Mouse (Mus musculus): Measurements from ENCODE around the gene Mindy4. TPM values are rescaled to one million over a fixed set of nuclear protein-coding genes. Genes with fewer than 3 reads are reported as not detected.

The Mindy4 gene
- total RNA-seq, 2 experiments from 2014 or later, result 10.4 to 10.5 TPM

DNA sequence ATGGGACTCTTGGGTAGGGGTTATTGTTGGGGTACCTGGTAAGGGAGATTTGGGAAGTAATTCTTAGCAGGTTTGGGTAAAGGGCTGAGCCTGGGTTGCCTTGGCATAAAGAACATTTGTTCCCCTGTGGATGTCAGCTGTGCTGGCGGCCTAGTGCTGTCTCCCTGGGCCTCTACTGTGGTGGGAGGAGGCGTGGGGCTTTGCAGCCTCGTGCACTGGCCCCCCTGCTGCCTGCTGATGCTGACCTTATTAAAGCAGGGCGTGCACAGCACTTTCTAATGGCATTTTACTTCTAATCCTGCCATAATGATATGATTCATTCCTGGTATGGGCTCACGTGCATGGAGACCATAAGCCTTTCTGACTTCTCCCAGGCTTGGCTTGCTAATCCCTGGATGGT is 82.0 kb downstream of the Mindy4 start:
- no peak for DNase-seq (ENCODE audit: low spot score in 2 of 2)
- intact Hi-C loops (cut with DNase I), result no loop called here

DNA sequence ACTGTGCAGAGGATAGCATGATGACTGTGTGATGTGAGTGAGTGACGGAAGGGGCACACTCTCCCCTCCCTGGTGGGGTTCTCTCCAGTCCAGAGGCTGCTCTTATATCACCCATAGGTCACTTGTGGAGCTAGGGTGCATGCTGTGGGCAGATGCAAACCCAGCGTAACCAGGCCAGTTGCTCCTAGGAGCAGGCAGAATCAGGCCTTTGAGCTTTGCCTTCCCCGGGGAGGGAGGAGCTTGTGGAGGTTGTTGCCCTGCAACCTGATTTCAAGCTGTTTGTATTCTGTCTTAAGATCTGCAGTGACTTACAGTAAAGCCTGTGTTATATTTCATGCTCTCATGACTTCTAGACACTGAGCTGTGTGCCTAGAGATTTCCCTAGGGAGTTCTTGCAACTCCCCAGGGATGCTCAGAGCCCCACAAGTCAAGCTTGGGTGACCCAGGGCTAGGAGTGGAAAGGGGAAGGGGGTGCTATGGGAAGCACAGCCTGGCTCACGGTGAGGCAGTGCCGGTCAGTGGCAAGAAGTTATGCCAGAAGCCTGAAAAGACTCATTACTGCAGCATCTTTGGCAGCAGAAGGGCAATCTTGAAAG is 84.9 kb downstream of the Mindy4 start:
- intact Hi-C loops (cut with DNase I), result no loop called here
- no peak for DNase-seq (ENCODE audit: low spot score in 2 of 2)

DNA sequence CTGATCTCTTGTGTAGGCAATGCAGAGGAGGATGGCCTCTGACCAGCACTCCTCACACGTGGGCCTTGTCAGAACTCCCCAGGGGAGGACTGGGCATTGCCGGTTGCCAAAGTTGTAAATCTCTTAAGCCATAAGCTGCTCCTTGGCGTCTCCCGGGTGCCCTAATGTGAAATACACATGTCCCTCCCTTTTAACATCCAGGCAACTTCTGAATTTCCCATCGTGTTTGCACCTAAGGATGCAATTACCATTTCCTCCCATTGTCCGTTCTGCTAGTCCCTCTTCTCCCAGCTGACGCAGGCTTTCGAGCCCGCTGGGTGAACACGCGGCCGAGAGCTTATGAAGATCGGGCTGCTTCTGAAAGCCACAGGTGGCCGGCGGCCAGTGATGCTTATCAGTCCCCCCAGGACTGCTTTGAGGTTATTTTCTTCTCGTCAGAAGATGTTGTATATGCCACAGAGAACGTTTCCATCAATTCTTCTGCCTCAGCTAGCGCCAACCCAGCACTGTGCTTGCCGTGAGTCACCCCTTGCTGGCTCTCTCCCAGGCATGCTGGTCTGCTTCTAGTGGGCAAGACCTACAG is 91.5 kb downstream of the Mindy4 start:
- intact Hi-C loops (cut with DNase I), result no loop called here
- DNase-seq (ENCODE audit: low spot score in 2 of 2), result no peak

DNA sequence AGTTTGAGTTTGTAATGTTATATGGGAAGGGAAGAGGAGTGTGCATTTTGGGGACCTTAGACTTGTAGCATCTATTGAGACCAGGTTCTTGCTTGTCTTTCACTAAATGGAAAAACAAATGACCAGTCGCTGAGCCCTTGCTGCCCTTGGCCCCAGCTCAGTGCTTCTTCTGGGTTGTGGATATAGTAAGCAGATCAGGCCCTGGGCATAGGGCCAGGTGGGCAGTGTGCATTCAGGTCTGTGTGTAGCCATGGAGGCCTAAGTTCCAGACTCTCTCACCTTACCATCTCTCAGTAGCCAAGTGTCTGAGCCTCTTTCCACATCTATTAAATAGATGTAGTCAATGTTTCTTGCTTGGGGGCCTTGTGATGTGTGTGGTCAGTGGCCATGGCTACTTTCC is 92.1 kb downstream of the Mindy4 start:
- DNase-seq (ENCODE audit: low spot score in 2 of 2), result no peak
- intact Hi-C loops (cut with DNase I), result no loop called here

DNA sequence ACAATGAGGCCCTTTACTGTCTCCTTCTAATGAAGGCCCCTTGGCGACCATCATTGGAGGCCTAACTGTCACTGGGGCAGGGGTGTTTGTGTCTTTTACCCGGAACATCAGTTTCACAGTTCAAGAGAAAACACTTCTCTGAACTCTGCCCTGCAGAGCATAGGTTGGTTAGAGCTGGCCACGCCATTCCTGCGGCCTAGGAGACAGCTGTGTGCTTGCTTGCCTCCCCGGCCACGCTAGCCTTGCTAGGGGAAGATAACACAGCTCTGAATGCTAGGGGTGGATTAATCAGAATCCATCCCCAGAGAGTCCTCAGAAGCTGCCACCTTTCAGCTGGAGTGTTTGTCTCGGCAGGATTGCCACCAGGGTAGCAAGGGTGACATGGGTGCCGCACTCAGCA is 96.3 kb downstream of the Mindy4 start:
- no peak for DNase-seq (ENCODE audit: low spot score in 2 of 2)
- intact Hi-C loops (cut with DNase I), result no loop called here

DNA sequence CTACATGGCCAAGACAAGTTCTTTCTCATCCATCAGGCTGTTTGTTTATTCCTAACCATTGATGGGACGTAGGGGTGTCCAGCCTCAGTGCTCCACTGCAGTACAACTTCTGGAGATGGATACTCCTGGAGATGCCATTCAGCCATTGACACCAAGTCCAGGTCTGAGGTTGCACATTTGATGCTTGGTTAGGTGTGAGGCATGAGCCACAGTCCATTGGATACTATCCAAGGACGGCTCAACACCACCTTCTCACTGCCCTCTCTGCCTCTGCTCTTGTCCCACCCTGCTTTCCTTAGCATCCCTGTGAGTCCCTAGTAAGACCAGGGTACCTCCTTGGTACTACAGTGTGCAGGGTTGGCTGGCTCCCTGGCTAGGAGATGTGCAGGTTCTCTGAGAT is 96.7 kb downstream of the Mindy4 start:
- intact Hi-C loops (cut with DNase I), result no loop called here
- no peak for DNase-seq (ENCODE audit: low spot score in 2 of 2)

DNA sequence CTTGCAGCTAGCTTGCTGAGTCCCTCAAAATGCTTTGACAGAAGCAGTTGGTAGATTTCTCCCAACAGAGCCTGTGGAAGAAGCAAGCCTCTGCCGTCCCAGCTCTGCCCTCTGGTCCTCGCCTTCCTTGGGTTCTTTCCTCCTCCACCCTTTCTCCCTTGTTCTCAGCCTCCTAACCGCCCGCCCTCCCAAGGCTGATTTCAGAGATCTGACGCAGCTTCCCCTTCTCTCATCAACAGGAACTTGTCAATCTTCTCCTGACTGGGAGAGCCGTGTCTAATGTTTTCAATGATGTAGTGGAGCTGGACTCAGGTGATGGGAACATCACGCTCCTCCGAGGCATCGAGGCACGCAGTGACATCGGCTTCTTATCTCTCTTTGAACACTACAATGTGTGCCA is 97.5 kb downstream of the Mindy4 start:
- intact Hi-C loops (cut with DNase I), result no loop called here
- DNase-seq (ENCODE audit: low spot score in 2 of 2), result no peak

DNA sequence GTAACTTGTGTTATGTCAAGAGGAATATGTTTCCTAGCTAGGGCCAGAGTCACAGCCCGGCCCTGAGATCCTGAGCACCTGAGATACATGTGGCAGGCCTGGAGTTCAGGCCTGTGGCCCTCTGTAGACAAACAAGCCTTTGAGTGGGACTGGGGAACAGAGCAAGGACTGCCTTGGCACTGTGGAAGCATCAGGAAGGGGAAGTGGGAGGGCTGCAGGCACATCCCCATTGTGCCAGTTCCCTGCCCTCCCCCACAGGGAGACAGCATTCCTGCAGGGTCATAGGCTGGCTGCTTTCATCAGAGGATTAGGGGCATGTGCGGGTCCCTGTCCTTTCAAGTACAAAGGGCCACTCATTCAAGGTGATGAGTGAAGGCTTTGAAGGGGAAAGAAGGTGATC is 107.0 kb downstream of the Mindy4 start:
- intact Hi-C loops (cut with DNase I), result no loop called here
- DNase-seq (ENCODE audit: low spot score in 2 of 2), result no peak

DNA sequence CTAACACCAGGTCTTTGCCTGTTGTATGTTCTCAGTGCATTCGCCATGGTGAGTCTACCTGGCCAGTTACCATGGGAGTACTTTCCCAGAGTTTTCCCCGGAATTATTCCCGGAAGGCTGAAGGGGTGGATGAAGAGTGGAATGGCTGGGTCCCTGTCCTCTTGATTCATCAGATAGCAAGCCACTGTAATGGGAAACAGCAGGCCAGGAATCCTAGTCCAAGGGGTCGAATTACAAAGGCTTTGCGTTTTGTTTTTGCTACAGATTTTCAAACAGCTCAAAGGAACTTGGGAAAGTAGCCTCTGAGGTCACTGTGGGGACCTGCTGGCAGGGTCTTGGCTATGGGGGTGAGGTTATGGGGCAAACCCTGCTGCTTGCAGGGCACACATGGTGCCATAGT is 108.8 kb downstream of the Mindy4 start:
- no peak for DNase-seq (ENCODE audit: low spot score in 2 of 2)
- intact Hi-C loops (cut with DNase I), result no loop called here

DNA sequence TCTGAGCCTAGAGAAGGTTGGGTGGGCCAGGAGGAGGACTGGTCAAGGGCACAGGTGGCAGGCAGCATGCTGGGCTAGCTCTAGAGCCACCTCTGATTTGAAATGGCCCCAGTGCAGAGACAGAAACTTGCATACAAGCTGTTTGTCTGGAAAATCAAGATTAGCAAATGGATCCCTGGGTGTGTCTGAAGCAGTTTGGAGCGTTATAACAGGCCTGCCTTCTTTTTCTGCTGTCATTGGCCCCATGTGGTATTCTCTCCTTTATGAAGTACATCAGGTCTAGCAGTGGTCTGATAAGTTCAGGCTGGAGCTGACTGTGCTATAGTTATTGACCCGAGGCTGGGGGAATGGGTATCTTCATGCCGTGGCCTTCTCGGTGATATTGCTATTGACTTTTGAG is 110.7 kb downstream of the Mindy4 start:
- intact Hi-C loops (cut with DNase I), result no loop called here
- DNase-seq (ENCODE audit: low spot score in 2 of 2), result no peak

DNA sequence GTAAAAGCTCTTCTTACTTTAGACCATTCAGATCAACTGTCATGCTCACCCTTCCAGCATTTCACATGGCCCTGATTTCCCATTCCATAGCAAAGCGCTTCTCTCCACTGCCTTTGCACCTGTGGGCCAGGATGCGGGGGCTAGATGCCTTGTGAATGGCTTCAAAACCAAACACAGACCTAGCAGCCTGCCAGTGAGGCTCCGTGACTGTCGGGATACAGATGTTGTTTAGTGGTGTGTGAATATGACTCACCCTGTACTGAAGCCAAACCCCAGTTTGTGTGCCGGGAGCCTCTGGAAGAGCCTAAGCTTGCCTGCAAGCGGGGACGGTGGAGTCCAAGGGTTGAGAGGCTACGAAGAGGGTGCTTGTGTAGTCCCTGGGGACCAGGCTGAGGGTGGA is 111.4 kb downstream of the Mindy4 start:
- intact Hi-C loops (cut with DNase I), result no loop called here
- DNase-seq (ENCODE audit: low spot score in 2 of 2), result peak; percentile 22 to 44

DNA sequence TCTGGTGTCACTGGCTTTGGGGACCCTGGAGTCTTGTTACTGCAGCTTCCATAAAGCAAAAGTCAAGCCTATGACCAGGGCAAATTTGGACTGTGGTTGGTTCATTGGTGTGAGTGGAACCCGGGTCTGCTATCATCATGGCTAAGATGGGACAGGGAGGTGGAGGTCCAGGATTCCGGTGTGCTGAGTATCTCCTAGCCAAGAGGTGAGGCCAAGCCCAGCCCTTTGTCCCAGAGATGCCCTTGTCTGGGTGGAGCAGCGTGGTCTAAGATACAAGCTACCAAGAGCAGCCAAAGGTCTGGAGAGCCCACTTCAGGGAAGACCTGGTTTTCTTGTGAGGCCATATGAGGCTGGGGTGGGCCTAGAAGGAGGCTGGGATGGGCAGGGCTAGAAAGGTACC is 115.4 kb downstream of the Mindy4 start:
- DNase-seq (ENCODE audit: low spot score in 2 of 2), result no peak
- intact Hi-C loops (cut with DNase I), result no loop called here

DNA sequence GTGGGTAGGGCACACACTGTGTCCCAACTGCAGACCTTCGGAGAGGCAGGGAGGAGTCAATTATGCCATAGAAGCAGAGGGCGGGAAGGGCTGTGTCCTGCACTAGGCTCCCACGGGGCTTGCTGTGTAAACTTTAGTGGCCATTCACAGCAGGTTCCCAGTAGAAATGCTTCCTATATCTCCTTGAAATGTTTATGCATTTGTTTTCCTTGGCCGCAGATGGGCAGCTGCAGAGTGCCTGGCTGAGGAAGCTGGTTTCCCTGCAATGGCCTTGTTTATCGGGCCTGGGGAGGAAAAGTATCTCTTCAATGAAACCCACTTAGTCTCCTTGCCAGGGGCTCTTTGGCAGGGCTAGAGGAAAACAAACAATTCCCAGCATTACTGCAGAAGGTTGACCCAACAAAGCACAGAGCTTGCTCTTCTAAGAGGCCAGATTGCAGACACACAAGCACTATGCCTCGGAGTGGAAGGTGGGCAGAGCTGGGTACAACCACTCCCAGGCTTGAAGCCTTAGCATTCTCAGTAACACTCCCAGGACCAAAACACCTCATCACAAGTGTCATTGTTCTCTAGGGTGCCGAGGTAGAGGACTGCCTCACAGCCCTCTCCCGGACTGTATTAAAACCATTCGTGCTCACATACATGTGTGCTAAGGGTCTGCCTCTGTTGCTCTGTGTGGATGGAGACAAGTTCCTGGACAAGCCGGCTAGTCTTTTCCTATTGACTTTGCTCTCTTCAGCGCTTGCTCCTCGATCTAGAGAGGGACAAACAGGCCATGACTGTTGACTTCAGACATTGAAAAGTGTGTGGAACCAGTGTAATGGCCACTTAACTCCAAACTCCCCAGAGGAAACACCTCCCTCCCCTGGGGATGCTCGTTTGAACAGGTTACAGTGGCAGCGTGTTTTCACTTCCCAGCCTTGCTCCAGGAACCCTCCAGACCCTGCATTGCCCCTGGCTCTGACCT is 116.7 kb downstream of the Mindy4 start:
- intact Hi-C loops (cut with DNase I), result no loop called here
- DNase-seq (ENCODE audit: low spot score in 2 of 2), result no peak

DNA sequence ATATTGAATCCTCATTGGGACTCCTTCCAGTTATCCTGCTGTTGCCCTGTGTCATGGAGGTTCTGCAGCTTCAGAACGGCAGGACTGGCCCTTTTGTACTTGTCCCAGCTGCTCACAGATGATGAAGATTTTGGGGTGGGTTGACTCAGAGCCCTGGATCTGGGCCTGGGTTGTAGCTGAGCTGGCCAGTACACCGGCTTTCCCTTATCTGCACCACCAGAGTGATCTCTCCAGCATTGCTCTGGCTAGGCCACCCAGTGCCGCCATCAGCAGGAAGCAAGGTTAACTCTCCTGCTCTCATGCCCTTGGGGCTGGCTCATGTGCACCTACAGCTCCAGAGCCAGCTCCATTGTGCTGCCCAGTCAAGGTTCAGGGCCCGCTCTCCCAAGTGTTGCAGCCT is 117.7 kb downstream of the Mindy4 start:
- DNase-seq (ENCODE audit: low spot score in 2 of 2), result no peak
- intact Hi-C loops (cut with DNase I), result no loop called here

DNA sequence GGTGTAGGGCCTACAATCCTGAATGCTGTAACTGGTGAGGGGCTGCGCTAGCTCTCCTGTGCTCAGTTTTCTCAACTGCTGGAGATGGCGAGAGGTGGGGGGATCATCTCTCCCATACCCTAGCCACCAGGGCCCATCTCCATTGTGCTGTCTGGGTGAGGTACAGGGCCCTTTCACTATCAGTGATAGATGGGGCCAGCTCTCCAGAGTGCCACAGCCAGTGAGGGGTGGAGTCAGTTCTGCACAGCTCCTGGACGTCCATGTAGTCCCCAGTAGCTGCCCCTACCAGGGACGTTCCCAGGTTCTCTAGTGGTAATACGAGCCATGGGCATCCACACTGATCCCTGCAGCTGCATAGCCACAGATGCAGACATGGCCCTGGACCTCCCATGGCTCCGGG is 118.3 kb downstream of the Mindy4 start:
- intact Hi-C loops (cut with DNase I), result no loop called here
- DNase-seq (ENCODE audit: low spot score in 2 of 2), result no peak

DNA sequence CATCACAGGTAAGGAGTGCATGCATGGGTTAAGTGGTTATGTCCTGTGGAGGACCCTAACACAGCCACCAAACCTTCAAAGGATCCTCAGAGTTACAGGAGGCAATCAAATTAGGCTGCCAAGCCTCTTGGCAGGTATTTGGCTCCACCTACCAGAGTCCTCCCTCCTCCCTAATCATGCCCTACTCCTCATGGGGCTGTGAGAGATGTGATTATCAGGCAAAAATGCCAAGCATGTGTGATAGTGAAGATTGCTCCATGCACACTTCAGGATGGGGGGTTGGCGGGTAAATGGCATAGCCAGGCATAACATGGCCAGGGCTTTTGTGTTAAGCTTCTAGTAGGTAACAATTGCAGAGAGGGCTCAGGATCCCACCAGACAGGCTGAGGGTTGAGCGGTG is 119.8 kb downstream of the Mindy4 start:
- intact Hi-C loops (cut with DNase I), result no loop called here
- no peak for DNase-seq (ENCODE audit: low spot score in 2 of 2)

DNA sequence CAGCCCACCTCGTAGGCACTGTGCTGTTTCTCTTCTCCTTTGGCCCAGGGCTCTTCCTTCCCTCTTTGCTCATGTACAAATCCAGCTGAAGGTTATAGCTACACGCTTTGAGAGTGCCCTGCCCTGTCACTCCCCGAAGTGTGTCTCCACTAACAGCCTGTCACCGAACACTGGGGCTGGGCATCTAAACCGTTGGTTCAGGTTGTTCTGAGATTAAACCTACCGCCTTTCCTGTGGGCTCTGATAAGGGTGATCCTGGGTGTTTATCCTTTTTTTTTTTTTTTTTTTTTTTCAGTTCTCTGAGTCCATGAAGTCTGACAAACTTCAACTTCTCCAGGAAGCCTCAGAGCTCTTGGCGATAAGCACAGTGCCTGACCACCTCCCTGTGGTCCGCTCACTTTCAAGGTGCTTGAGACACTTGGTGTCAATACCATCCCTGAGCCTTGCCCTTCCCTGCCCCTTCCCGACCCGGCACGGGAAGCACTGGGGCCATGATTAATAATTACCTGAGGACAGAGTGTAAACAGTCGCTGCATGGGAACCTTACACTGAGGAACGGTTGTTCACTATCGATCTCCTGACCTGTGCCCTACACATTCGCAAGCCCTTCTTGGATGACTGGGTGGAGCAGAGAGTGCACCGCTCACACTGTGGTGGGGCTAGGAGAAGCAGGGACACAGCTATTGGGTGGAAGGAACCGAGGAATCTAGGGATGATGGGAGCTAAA is 120.9 kb downstream of the Mindy4 start:
- DNase-seq (ENCODE audit: low spot score in 2 of 2), result no peak
- intact Hi-C loops (cut with DNase I), result no loop called here

DNA sequence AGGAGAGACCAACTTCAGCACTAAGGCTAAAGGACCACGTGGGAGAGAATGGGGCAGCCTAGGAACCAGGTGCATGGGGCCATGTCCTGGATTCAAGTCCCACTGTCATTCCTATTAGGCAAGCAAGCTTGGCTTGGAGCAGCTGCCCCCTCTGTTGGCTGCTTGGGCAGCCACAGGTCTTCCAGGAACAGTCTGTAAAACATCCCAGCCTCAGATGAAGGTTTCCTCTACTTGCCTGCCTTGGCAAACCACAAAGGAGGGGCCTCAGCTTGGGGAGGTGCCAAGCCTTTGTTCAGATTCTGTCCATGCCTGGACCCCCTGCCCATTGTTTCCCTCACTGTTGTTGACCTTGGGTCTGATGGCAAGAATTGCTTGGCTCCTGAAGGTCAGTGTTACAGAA is 121.6 kb downstream of the Mindy4 start:
- intact Hi-C loops (cut with DNase I), result no loop called here
- no peak for DNase-seq (ENCODE audit: low spot score in 2 of 2)

DNA sequence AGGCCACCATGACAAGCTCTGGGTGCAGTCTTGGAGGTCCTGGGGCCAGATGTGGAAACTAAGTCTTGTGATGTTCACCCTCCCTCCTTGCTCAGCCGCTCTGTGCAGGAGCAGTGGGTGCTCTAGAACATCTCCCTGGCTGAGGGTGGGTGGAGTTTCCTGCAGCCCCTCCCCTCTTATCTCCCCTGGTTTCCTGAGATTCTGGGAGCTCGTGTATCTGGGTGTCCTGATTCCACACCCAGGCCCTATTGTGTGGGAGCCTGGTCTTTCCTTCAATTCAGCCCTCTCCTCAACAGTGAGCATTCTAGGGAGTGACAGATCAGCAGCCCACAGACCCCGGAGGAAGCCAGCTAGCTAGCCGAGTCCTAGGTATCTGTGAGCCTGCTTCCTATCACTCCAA is 123.1 kb downstream of the Mindy4 start:
- intact Hi-C loops (cut with DNase I), result no loop called here
- no peak for DNase-seq (ENCODE audit: low spot score in 2 of 2)

DNA sequence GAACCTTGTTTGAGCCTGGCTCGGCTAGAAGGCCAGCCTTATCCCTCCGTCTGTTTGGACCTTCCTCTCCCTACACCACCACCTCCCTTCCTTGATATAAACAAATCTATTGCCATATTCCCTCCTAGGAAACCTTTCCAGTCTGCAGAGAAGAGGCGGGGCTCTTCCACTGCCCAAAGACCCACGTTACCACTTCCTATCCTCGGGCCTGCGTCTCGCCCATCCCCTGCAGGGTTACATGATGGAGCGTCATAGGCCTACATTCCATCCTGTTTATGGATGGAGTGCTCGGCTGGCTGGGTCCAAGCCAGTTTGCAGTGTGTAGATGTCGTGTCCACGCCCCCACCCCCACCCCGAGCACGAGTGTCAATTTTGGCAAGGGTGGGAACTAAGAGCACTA is 124.1 kb downstream of the Mindy4 start:
- DNase-seq (ENCODE audit: low spot score in 2 of 2), result no peak
- intact Hi-C loops (cut with DNase I), result no loop called here

All from left cerebral cortex, postnatal 36 days (tissue).